Comparison of ENCODE assay signal across 15 mouse cellular contexts in the genomic region with DNA sequence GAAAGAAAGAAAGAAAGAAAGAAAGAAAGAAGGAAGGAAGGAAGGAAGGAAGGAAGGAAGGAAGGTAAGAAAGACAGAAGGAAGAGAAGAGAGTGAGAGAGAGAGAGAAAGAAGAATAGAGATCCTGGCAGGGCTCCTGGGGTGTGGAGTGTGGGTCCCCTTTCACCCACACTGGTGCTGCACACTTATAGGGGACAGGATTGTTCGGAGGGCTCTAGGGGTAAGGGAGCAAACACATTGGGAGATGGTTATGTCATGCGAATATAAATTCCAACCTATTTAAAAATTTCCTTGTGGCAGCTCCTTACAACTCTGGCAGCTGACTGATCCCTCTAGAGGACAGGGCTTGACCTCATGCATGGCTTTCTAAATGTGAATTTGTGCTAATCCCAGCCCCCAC.
"Had no signal": no experiment of that assay in that cellular context is flagged by ENCODE, and none has a peak within 500 bp of the region (broad histone marks: within the 10 kb centered on the region; RNA-seq: fewer than 3 reads in every experiment).

No protein-coding gene starts in this region.

- DNase-seq: retina, postnatal 1 day; right cerebral cortex, adult 18-20 months; right cerebral cortex, postnatal 14 days; right cerebral cortex, postnatal 25 days; right cerebral cortex, postnatal 4 days; spleen, adult 18-20 months; thymus, adult 18-20 months; thymus, adult 2 months; thymus, postnatal 14 days; thymus, postnatal 25 days; thymus, postnatal 36 days; thymus, postnatal 4 days had no signal

- H3K4me2 ChIP-seq: neural tube, embryonic 15.5 days; stomach, embryonic 15.5 days had no signal

- H3K4me3 ChIP-seq: neural tube, embryonic 15.5 days; stomach, embryonic 15.5 days had no signal

- H3K27ac ChIP-seq: neural tube, embryonic 15.5 days; stomach, embryonic 15.5 days; stomach, postnatal 0 days had no signal

- H3K4me1 ChIP-seq: neural tube, embryonic 15.5 days; stomach, embryonic 15.5 days had no signal

- H3K9ac ChIP-seq: neural tube, embryonic 15.5 days; stomach, embryonic 15.5 days had no signal

- H3K27me3 ChIP-seq: neural tube, embryonic 15.5 days; stomach, embryonic 15.5 days had no signal

- H3K36me3 ChIP-seq: neural tube, embryonic 15.5 days; stomach, embryonic 15.5 days had no signal

- H3K9me3 ChIP-seq: neural tube, embryonic 15.5 days; stomach, embryonic 15.5 days had no signal
